Mouse (Mus musculus): ENCODE results near the gene Gm20388. TPM values are rescaled to one million over a fixed set of nuclear protein-coding genes. Genes with fewer than 3 reads are reported as not detected.

Gm20388 gene
- total RNA-seq, 2 experiments from 2014 or later: 2.4 to 2.6 TPM

GRCm38 (mm10) chr8:119917415-119917814, 6.8 kb downstream of the Gm20388 start:
- TF ChIP-seq CTCF (IDR thresholded peaks at IDR 0.05): no peak
- Histone ChIP-seq H3K4me3 (no peak overlapping the region), H3K27ac (no peak overlapping the region)
- no peak for DNase-seq (ENCODE audit: extremely low spot score in 1 of 2, low spot score in 2 of 2)
- intact Hi-C loops (cut with DNase I): no loop called here

- DNase-seq (ENCODE audit: extremely low spot score in 1 of 2, low spot score in 2 of 2): no peak
- H3K27ac ChIP-seq: no peak overlapping the region
- no peak for TF ChIP-seq CTCF (IDR thresholded peaks at IDR 0.05)
- intact Hi-C loops (cut with DNase I): no loop called here
- H3K4me3 ChIP-seq: no peak overlapping the region
Measured at GRCm38 (mm10) chr8:119918155-119918567, 7.5 kb downstream of the Gm20388 start.

GRCm38 (mm10) chr8:119923259-119923658, 12.6 kb downstream of the Gm20388 start:
- DNase-seq (ENCODE audit: extremely low spot score in 1 of 2, low spot score in 2 of 2): no peak
- intact Hi-C loops (cut with DNase I): no loop called here
- Histone ChIP-seq H3K4me3 (no peak overlapping the region), H3K27ac (no peak overlapping the region)
- TF ChIP-seq CTCF (IDR thresholded peaks at IDR 0.05): no peak

GRCm38 (mm10) chr8:119925428-119925827, 14.8 kb downstream of the Gm20388 start:
- no peak for DNase-seq (ENCODE audit: extremely low spot score in 1 of 2, low spot score in 2 of 2)
- intact Hi-C loops (cut with DNase I): loop anchor here (5.0 kb wide), 1 partner anchor 238 kb away; no protein-coding TSS in a partner anchor
- Histone ChIP-seq H3K4me3 (no peak overlapping the region), H3K27ac (no peak overlapping the region)
- TF ChIP-seq CTCF (IDR thresholded peaks at IDR 0.05): no peak

- no peak overlapping the region for H3K4me3 ChIP-seq
- DNase-seq (ENCODE audit: extremely low spot score in 1 of 2, low spot score in 2 of 2): no peak
- intact Hi-C loops (cut with DNase I): loop anchor here (2.0 to 5.0 kb wide), 2 partner anchors 64 to 239 kb away; partner anchors contain the start of gene Klhl36
- H3K27ac ChIP-seq: no peak overlapping the region
- TF ChIP-seq CTCF (IDR thresholded peaks at IDR 0.05): peak; percentile 37
Measured at GRCm38 (mm10) chr8:119926474-119926873, 15.8 kb downstream of the Gm20388 start.

- H3K4me3 ChIP-seq: no peak overlapping the region
- peak; percentile 76 for TF ChIP-seq CTCF (IDR thresholded peaks at IDR 0.05)
- intact Hi-C loops (cut with DNase I): loop anchor here (1.0 to 5.0 kb wide), 3 partner anchors 65 to 240 kb away; partner anchors contain the start of gene Klhl36
- H3K27ac ChIP-seq: no peak overlapping the region
- DNase-seq (ENCODE audit: extremely low spot score in 1 of 2, low spot score in 2 of 2): no peak
Measured at GRCm38 (mm10) chr8:119927422-119928092, 16.9 kb downstream of the Gm20388 start.

GRCm38 (mm10) chr8:119931317-119931716, 20.7 kb downstream of the Gm20388 start:
- Histone ChIP-seq H3K27ac (no peak overlapping the region), H3K4me3 (no peak overlapping the region)
- no peak for DNase-seq (ENCODE audit: extremely low spot score in 1 of 2, low spot score in 2 of 2)
- intact Hi-C loops (cut with DNase I): no loop called here
- no peak for TF ChIP-seq CTCF (IDR thresholded peaks at IDR 0.05)

- intact Hi-C loops (cut with DNase I): no loop called here
- Histone ChIP-seq H3K4me3 (no peak overlapping the region), H3K27ac (no peak overlapping the region)
- TF ChIP-seq CTCF (IDR thresholded peaks at IDR 0.05): no peak
- no peak for DNase-seq (ENCODE audit: extremely low spot score in 1 of 2, low spot score in 2 of 2)
Measured at GRCm38 (mm10) chr8:119933681-119934080, 23.0 kb downstream of the Gm20388 start.

GRCm38 (mm10) chr8:119935541-119935940, 24.9 kb downstream of the Gm20388 start:
- intact Hi-C loops (cut with DNase I): no loop called here
- Histone ChIP-seq H3K27ac (no peak overlapping the region), H3K4me3 (no peak overlapping the region)
- no peak for DNase-seq (ENCODE audit: extremely low spot score in 1 of 2, low spot score in 2 of 2)
- no peak for TF ChIP-seq CTCF (IDR thresholded peaks at IDR 0.05)

- no peak for TF ChIP-seq CTCF (IDR thresholded peaks at IDR 0.05)
- Histone ChIP-seq H3K4me3 (no peak overlapping the region), H3K27ac (no peak overlapping the region)
- intact Hi-C loops (cut with DNase I): no loop called here
- no peak for DNase-seq (ENCODE audit: extremely low spot score in 1 of 2, low spot score in 2 of 2)
Measured at GRCm38 (mm10) chr8:119938481-119938880, 27.8 kb downstream of the Gm20388 start.

- no peak for DNase-seq (ENCODE audit: extremely low spot score in 1 of 2, low spot score in 2 of 2)
- Histone ChIP-seq H3K4me3 (no peak overlapping the region), H3K27ac (no peak overlapping the region)
- no peak for TF ChIP-seq CTCF (IDR thresholded peaks at IDR 0.05)
- intact Hi-C loops (cut with DNase I): no loop called here
Measured at GRCm38 (mm10) chr8:119939336-119939735, 28.7 kb downstream of the Gm20388 start.

- intact Hi-C loops (cut with DNase I): no loop called here
- Histone ChIP-seq H3K4me3 (no peak overlapping the region), H3K27ac (no peak overlapping the region)
- TF ChIP-seq CTCF (IDR thresholded peaks at IDR 0.05): no peak
- DNase-seq (ENCODE audit: extremely low spot score in 1 of 2, low spot score in 2 of 2): no peak
Measured at GRCm38 (mm10) chr8:119941471-119941870, 30.8 kb downstream of the Gm20388 start.

GRCm38 (mm10) chr8:119943616-119944015, 33.0 kb downstream of the Gm20388 start:
- intact Hi-C loops (cut with DNase I): loop anchor here (1.0 kb wide), 2 partner anchors 128 to 135 kb away; no protein-coding TSS in a partner anchor
- Histone ChIP-seq H3K4me3 (no peak overlapping the region), H3K27ac (no peak overlapping the region)
- no peak for TF ChIP-seq CTCF (IDR thresholded peaks at IDR 0.05)
- no peak for DNase-seq (ENCODE audit: extremely low spot score in 1 of 2, low spot score in 2 of 2)
